Mouse (Mus musculus): Measurements from ENCODE around the gene Pramel3. TPM values are rescaled to one million over a fixed set of nuclear protein-coding genes. Genes with fewer than 3 reads are reported as not detected.
"Not testable (repeated sequence)": the region's sequence is repeated elsewhere in the genome, so short reads cannot be mapped to it uniquely, and the experiment has no call there.

Pramel3 gene
- not detected in 2 replicates for polyA plus RNA-seq (2015; fragmentation: Nextera tagmentation; extraction: Ambion mirVana)

GRCm38 (mm10) chrX:135302007-135302406, at the start of gene Pramel3:
Pramel3 (plus strand) TSS chrX:135302307.
- not testable (repeated sequence) for H3K4me2 ChIP-seq (ENCODE audit: low read length); H3K9me3 ChIP-seq (replicated peaks; ENCODE audit: control insufficient read depth, low read length, poor library complexity, severe bottlenecking); H3K4me1 ChIP-seq (ENCODE audit: control insufficient read depth, insufficient read depth, low read length); H3K36me3 ChIP-seq (ENCODE audit: control insufficient read depth, insufficient read depth, low read length); H3K27me3 ChIP-seq (ENCODE audit: control insufficient read depth, insufficient read depth, low read depth, low read length); H3K4me3 ChIP-seq (ENCODE audit: low read depth, low read length); H3K27ac ChIP-seq (ENCODE audit: low read length); ATAC-seq; H3K9ac ChIP-seq (ENCODE audit: low read depth, low read length)
- 98% methylated on average over 14 of the region's 14 CpGs for WGBS

GRCm38 (mm10) chrX:135360685-135361084, 58.6 kb downstream of the Pramel3 start:
- not testable (repeated sequence) for H3K36me3 ChIP-seq (ENCODE audit: control insufficient read depth, insufficient read depth, low read length); H3K4me2 ChIP-seq (ENCODE audit: low read length); H3K27ac ChIP-seq (ENCODE audit: low read length); H3K9me3 ChIP-seq (replicated peaks; ENCODE audit: control insufficient read depth, low read length, poor library complexity, severe bottlenecking); ATAC-seq; H3K4me1 ChIP-seq (ENCODE audit: control insufficient read depth, insufficient read depth, low read length); H3K9ac ChIP-seq (ENCODE audit: low read depth, low read length); H3K4me3 ChIP-seq (ENCODE audit: low read depth, low read length); H3K27me3 ChIP-seq (ENCODE audit: control insufficient read depth, insufficient read depth, low read depth, low read length)
- WGBS: 34% methylated on average over 2 of the region's 6 CpGs

GRCm38 (mm10) chrX:135361943-135362342, 59.8 kb downstream of the Pramel3 start:
- not testable (repeated sequence) for H3K4me1 ChIP-seq (ENCODE audit: control insufficient read depth, insufficient read depth, low read length); H3K4me2 ChIP-seq (ENCODE audit: low read length); H3K36me3 ChIP-seq (ENCODE audit: control insufficient read depth, insufficient read depth, low read length); H3K27me3 ChIP-seq (ENCODE audit: control insufficient read depth, insufficient read depth, low read depth, low read length); H3K4me3 ChIP-seq (ENCODE audit: low read depth, low read length); H3K9me3 ChIP-seq (replicated peaks; ENCODE audit: control insufficient read depth, low read length, poor library complexity, severe bottlenecking); ATAC-seq; H3K27ac ChIP-seq (ENCODE audit: low read length); H3K9ac ChIP-seq (ENCODE audit: low read depth, low read length)
- WGBS: no CpG with 5 or more reads among the region's 4 CpGs

Other genes with a start within 250 kb of the Pramel3 start
- gene Gm15023, start 124.7 kb upstream of the Pramel3 start, polyA plus RNA-seq (2015; fragmentation: Nextera tagmentation; extraction: Ambion mirVana): not detected in 2 replicates
- gene Tceal6, start 91.6 kb upstream of the Pramel3 start, polyA plus RNA-seq (2015; fragmentation: Nextera tagmentation; extraction: Ambion mirVana): 45.0 and 51.5 TPM in 2 replicates
- not detected in 2 replicates for gene Gm5128, start 71.0 kb downstream of the Pramel3 start, polyA plus RNA-seq (2015; fragmentation: Nextera tagmentation; extraction: Ambion mirVana)
- not detected in 2 replicates for gene Gm7903, start 131.5 kb downstream of the Pramel3 start, polyA plus RNA-seq (2015; fragmentation: Nextera tagmentation; extraction: Ambion mirVana)
- gene AV320801, start 192.3 kb downstream of the Pramel3 start, polyA plus RNA-seq (2015; fragmentation: Nextera tagmentation; extraction: Ambion mirVana): not detected in 2 replicates

Data from midbrain, embryonic 16.5 days (tissue).